ENCODE assay signal across 21 mouse cellular contexts in genomic region chr1:186128940-186129339, GRCm38 (mm10).
"Had no signal": no experiment of that assay in that cellular context is flagged by ENCODE, and none has a peak within 500 bp of the region (broad histone marks: within the 10 kb centered on the region; RNA-seq: fewer than 3 reads in every experiment).

No protein-coding gene starts in this region.

- DNase-seq: forebrain, postnatal 0 days; gastrocnemius, postnatal 14 days; gastrocnemius, postnatal 36 days; heart, adult 11 months; heart, adult 2 months; heart, postnatal 14 days; heart, postnatal 36 days; kidney, adult 11 months; kidney, adult 2 months; kidney, adult 9 months; kidney, postnatal 14 days; kidney, postnatal 36 days; layer of hippocampus, adult 9-11 months; layer of hippocampus, postnatal 36 days; left cerebral cortex, postnatal 4 days had no signal

- H3K4me3 ChIP-seq: heart, adult 2 months; heart, embryonic 13.5 days; heart, embryonic 15.5 days; hindbrain, embryonic 13.5 days; hindbrain, embryonic 15.5 days; kidney, embryonic 15.5 days; limb, embryonic 13.5 days had no signal

- H3K4me1 ChIP-seq: heart, embryonic 13.5 days; heart, embryonic 15.5 days; hindbrain, embryonic 13.5 days; hindbrain, embryonic 15.5 days; kidney, embryonic 15.5 days had no signal
